Mouse (Mus musculus): ENCODE measurements around the gene 4930432M17Rik. TPM values are rescaled to one million over a fixed set of nuclear protein-coding genes. Genes with fewer than 3 reads are reported as not detected.

4930432M17Rik gene
- polyA plus RNA-seq, 1 experiment from 2014 or later, result not detected

- ATAC-seq (ENCODE audit: low read depth), result no peak
- no peak overlapping the region for H3K4me2 ChIP-seq (ENCODE audit: low read depth, low read length)
- H3K9ac ChIP-seq (ENCODE audit: low read depth, low read length), result no peak overlapping the region
- H3K36me3 ChIP-seq (ENCODE audit: control insufficient read depth, insufficient read depth), result no peaks in the 10 kb centered on the region
- no peak overlapping the region for H3K4me3 ChIP-seq (ENCODE audit: low read depth, low read length)
- H3K4me1 ChIP-seq (ENCODE audit: control insufficient read depth, low read depth, low read length), result no peaks in the 10 kb centered on the region
- 66% methylated on average over 4 of the region's 4 CpGs for WGBS (ENCODE audit: insufficient replicate concordance)
- H3K27ac ChIP-seq (ENCODE audit: low read length), result no peak overlapping the region
- H3K9me3 ChIP-seq (replicated peaks; ENCODE audit: control insufficient read depth, low read length), result no peaks in the 10 kb centered on the region
- no peaks in the 10 kb centered on the region for H3K27me3 ChIP-seq (ENCODE audit: control insufficient read depth, insufficient read depth, low read depth, low read length)
Measured at GRCm38 (mm10) chr3:121707106-121707505, 36.5 kb downstream of the 4930432M17Rik start.

- no peak overlapping the region for H3K9ac ChIP-seq (ENCODE audit: low read depth, low read length)
- H3K4me1 ChIP-seq (ENCODE audit: control insufficient read depth, low read depth, low read length), result no peaks in the 10 kb centered on the region
- no peaks in the 10 kb centered on the region for H3K9me3 ChIP-seq (replicated peaks; ENCODE audit: control insufficient read depth, low read length)
- 64% methylated on average over 7 of the region's 7 CpGs for WGBS (ENCODE audit: insufficient replicate concordance)
- H3K4me2 ChIP-seq (ENCODE audit: low read depth, low read length), result no peak overlapping the region
- H3K27me3 ChIP-seq (ENCODE audit: control insufficient read depth, insufficient read depth, low read depth, low read length), result no peaks in the 10 kb centered on the region
- H3K4me3 ChIP-seq (ENCODE audit: low read depth, low read length), result no peak overlapping the region
- H3K27ac ChIP-seq (ENCODE audit: low read length), result no peak overlapping the region
- ATAC-seq (ENCODE audit: low read depth), result no peak
- H3K36me3 ChIP-seq (ENCODE audit: control insufficient read depth, insufficient read depth), result no peaks in the 10 kb centered on the region
Measured at GRCm38 (mm10) chr3:121710894-121711531, 40.5 kb downstream of the 4930432M17Rik start.

- ATAC-seq (ENCODE audit: low read depth), result no peak
- no peaks in the 10 kb centered on the region for H3K4me1 ChIP-seq (ENCODE audit: control insufficient read depth, low read depth, low read length)
- no peaks in the 10 kb centered on the region for H3K27me3 ChIP-seq (ENCODE audit: control insufficient read depth, insufficient read depth, low read depth, low read length)
- WGBS (ENCODE audit: insufficient replicate concordance), result 63% methylated on average over 4 of the region's 4 CpGs
- no peak overlapping the region for H3K4me3 ChIP-seq (ENCODE audit: low read depth, low read length)
- no peaks in the 10 kb centered on the region for H3K9me3 ChIP-seq (replicated peaks; ENCODE audit: control insufficient read depth, low read length)
- H3K9ac ChIP-seq (ENCODE audit: low read depth, low read length), result no peak overlapping the region
- H3K4me2 ChIP-seq (ENCODE audit: low read depth, low read length), result no peak overlapping the region
- H3K27ac ChIP-seq (ENCODE audit: low read length), result no peak overlapping the region
- H3K36me3 ChIP-seq (ENCODE audit: control insufficient read depth, insufficient read depth), result no peaks in the 10 kb centered on the region
Measured at GRCm38 (mm10) chr3:121712222-121712621, 41.7 kb downstream of the 4930432M17Rik start.

GRCm38 (mm10) chr3:121713151-121713701 lies 42.7 kb downstream of the 4930432M17Rik start:
- WGBS (ENCODE audit: insufficient replicate concordance), result 32% methylated on average over 17 of the region's 17 CpGs
- H3K27me3 ChIP-seq (ENCODE audit: control insufficient read depth, insufficient read depth, low read depth, low read length), result no peaks in the 10 kb centered on the region
- no peaks in the 10 kb centered on the region for H3K36me3 ChIP-seq (ENCODE audit: control insufficient read depth, insufficient read depth)
- no peak overlapping the region for H3K9ac ChIP-seq (ENCODE audit: low read depth, low read length)
- no peak for ATAC-seq (ENCODE audit: low read depth)
- no peaks in the 10 kb centered on the region for H3K9me3 ChIP-seq (replicated peaks; ENCODE audit: control insufficient read depth, low read length)
- H3K4me1 ChIP-seq (ENCODE audit: control insufficient read depth, low read depth, low read length), result no peaks in the 10 kb centered on the region
- no peak overlapping the region for H3K4me3 ChIP-seq (ENCODE audit: low read depth, low read length)
- H3K4me2 ChIP-seq (ENCODE audit: low read depth, low read length), result no peak overlapping the region
- H3K27ac ChIP-seq (ENCODE audit: low read length), result no peak overlapping the region

- no peaks in the 10 kb centered on the region for H3K4me1 ChIP-seq (ENCODE audit: control insufficient read depth, low read depth, low read length)
- H3K9ac ChIP-seq (ENCODE audit: low read depth, low read length), result no peak overlapping the region
- WGBS (ENCODE audit: insufficient replicate concordance), result 65% methylated on average over 8 of the region's 8 CpGs
- no peak overlapping the region for H3K27ac ChIP-seq (ENCODE audit: low read length)
- H3K36me3 ChIP-seq (ENCODE audit: control insufficient read depth, insufficient read depth), result no peaks in the 10 kb centered on the region
- H3K4me3 ChIP-seq (ENCODE audit: low read depth, low read length), result no peak overlapping the region
- H3K9me3 ChIP-seq (replicated peaks; ENCODE audit: control insufficient read depth, low read length), result no peaks in the 10 kb centered on the region
- ATAC-seq (ENCODE audit: low read depth), result no peak
- no peak overlapping the region for H3K4me2 ChIP-seq (ENCODE audit: low read depth, low read length)
- H3K27me3 ChIP-seq (ENCODE audit: control insufficient read depth, insufficient read depth, low read depth, low read length), result no peaks in the 10 kb centered on the region
Measured at GRCm38 (mm10) chr3:121713816-121714215, 43.3 kb downstream of the 4930432M17Rik start.

- 66% methylated on average over 2 of the region's 2 CpGs for WGBS (ENCODE audit: insufficient replicate concordance)
- no peaks in the 10 kb centered on the region for H3K27me3 ChIP-seq (ENCODE audit: control insufficient read depth, insufficient read depth, low read depth, low read length)
- H3K4me1 ChIP-seq (ENCODE audit: control insufficient read depth, low read depth, low read length), result no peaks in the 10 kb centered on the region
Measured at GRCm38 (mm10) chr3:121714461-121714860, 43.9 kb downstream of the 4930432M17Rik start.

DNA sequence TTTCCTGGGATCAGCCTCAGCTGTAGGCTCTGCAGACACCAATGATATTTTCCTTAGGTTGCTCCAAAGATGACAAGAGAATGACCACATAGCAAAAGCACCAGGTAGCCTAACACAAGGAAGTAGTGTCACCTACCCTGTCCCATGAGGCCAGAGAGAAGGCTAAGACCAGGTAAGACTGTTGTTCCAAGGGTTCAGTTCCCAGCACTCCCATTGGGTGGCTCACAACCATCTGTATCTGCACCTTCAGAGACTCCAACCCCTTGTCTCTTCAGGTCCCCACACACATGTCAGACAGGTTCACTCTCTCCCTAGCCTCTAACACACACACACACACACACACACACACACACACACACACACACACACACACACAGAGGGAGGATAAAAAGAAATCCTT lies 44.8 kb downstream of the 4930432M17Rik start:
- no peak overlapping the region for H3K4me3 ChIP-seq (ENCODE audit: low read depth, low read length)
- no peak overlapping the region for H3K27ac ChIP-seq (ENCODE audit: low read length)
- H3K9me3 ChIP-seq (replicated peaks; ENCODE audit: control insufficient read depth, low read length), result no peaks in the 10 kb centered on the region
- H3K27me3 ChIP-seq (ENCODE audit: control insufficient read depth, insufficient read depth, low read depth, low read length), result no peaks in the 10 kb centered on the region
- no peaks in the 10 kb centered on the region for H3K36me3 ChIP-seq (ENCODE audit: control insufficient read depth, insufficient read depth)
- no peaks in the 10 kb centered on the region for H3K4me1 ChIP-seq (ENCODE audit: control insufficient read depth, low read depth, low read length)
- H3K4me2 ChIP-seq (ENCODE audit: low read depth, low read length), result no peak overlapping the region
- no peak overlapping the region for H3K9ac ChIP-seq (ENCODE audit: low read depth, low read length)
- ATAC-seq (ENCODE audit: low read depth), result no peak

More at GRCm38 (mm10) chr3:121714461-121714860, 43.9 kb downstream of the 4930432M17Rik start:
- no peak for ATAC-seq (ENCODE audit: low read depth)
- Histone ChIP-seq H3K36me3 (ENCODE audit: control insufficient read depth, insufficient read depth) (no peaks in the 10 kb centered on the region), H3K4me3 (ENCODE audit: low read depth, low read length) (no peak overlapping the region), H3K27ac (ENCODE audit: low read length) (no peak overlapping the region), H3K9ac (ENCODE audit: low read depth, low read length) (no peak overlapping the region), H3K9me3 (replicated peaks; ENCODE audit: control insufficient read depth, low read length) (no peaks in the 10 kb centered on the region), H3K4me2 (ENCODE audit: low read depth, low read length) (no peak overlapping the region)

DNA sequence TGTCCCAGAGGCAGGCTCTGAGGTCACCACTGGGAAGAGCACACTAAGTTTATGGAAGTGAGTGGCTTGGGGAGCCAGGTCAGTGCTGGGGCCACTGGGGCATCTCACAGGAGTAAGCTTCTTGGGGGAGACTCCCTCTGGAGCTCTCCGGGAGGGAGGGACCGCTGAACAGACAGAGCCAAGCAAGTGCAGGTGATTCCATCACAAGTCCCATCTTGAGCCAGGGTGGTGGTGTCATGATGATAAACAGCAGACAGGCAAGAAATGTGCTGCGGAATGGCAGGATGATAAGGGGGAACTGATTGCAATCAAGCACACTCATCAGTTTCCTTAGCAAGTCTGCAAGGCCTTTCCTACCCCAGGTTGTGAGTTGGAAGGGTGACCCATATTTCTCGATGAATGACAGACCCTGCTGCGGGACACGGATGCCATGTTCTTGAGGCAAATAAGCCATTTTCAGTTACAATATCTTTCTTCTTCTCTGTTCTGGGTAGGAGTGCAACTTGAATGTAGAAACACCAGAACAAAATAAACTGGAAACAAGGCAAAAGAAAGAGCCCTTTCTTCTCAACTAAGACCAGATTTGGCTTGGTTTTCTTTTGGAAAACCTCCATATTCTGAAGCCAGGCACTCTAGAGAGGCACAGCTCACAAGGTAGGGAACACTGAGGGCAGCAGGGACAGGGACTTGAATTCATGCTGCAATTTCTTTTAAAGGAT lies 45.3 kb downstream of the 4930432M17Rik start:
- Histone ChIP-seq H3K4me1 (ENCODE audit: control insufficient read depth, low read depth, low read length) (no peaks in the 10 kb centered on the region), H3K27me3 (ENCODE audit: control insufficient read depth, insufficient read depth, low read depth, low read length) (no peaks in the 10 kb centered on the region), H3K9me3 (replicated peaks; ENCODE audit: control insufficient read depth, low read length) (no peaks in the 10 kb centered on the region), H3K27ac (ENCODE audit: low read length) (no peak overlapping the region), H3K36me3 (ENCODE audit: control insufficient read depth, insufficient read depth) (no peaks in the 10 kb centered on the region), H3K9ac (ENCODE audit: low read depth, low read length) (no peak overlapping the region), H3K4me2 (ENCODE audit: low read depth, low read length) (no peak overlapping the region), H3K4me3 (ENCODE audit: low read depth, low read length) (no peak overlapping the region)
- WGBS (ENCODE audit: insufficient replicate concordance), result 47% methylated on average over 6 of the region's 6 CpGs
- no peak for ATAC-seq (ENCODE audit: low read depth)

DNA sequence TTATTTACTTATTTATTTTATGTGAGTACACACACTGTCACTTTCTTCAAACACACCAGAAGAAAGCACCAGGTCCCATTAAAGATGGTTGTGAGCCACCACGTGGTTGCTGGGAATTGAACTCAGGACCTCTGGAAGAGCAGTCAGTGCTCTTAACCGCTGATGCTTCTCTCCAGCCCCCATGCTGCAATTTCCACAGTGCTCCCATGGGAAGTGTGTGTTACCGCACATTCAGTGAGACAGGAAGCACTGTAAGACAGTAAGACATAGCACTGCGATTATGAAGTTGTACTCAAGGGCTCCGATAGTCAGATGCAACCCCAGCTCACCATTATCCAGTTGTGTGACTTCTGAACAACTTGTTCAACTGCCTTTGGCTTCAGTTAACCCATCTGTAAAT lies 45.9 kb downstream of the 4930432M17Rik start:
- H3K4me1 ChIP-seq (ENCODE audit: control insufficient read depth, low read depth, low read length), result no peaks in the 10 kb centered on the region
- no peaks in the 10 kb centered on the region for H3K27me3 ChIP-seq (ENCODE audit: control insufficient read depth, insufficient read depth, low read depth, low read length)
- H3K4me2 ChIP-seq (ENCODE audit: low read depth, low read length), result no peak overlapping the region
- H3K36me3 ChIP-seq (ENCODE audit: control insufficient read depth, insufficient read depth), result no peaks in the 10 kb centered on the region
- H3K9ac ChIP-seq (ENCODE audit: low read depth, low read length), result no peak overlapping the region
- H3K27ac ChIP-seq (ENCODE audit: low read length), result no peak overlapping the region
- H3K4me3 ChIP-seq (ENCODE audit: low read depth, low read length), result no peak overlapping the region
- WGBS (ENCODE audit: insufficient replicate concordance), result 72% methylated on average over 5 of the region's 5 CpGs
- H3K9me3 ChIP-seq (replicated peaks; ENCODE audit: control insufficient read depth, low read length), result no peaks in the 10 kb centered on the region
- ATAC-seq (ENCODE audit: low read depth), result no peak
